Mouse (Mus musculus) bone marrow macrophage, adult 2 months (primary cell): ENCODE measurements around the gene Sesn1.

Source experiments
- CTCF ChIP-seq: IDR thresholded peaks from 2 replicates; pipeline ENCODE4 v1.5.1; 2012; ENCODE audit warnings: low read depth, mild to moderate bottlenecking, low read length, moderate library complexity
- POLR2A ChIP-seq: IDR thresholded peaks from 2 replicates; pipeline ENCODE4 v1.6.1; 2012; ENCODE audit warnings: mild to moderate bottlenecking, low read depth, low read length, borderline replicate concordance

GRCm38 (mm10) chr10:41939090-41939489 lies 129.4 kb downstream of the Sesn1 start:
- no peak for TF ChIP-seq POLR2A
- no peak for TF ChIP-seq CTCF
